Mouse (Mus musculus) urinary bladder, adult 18-20 months (tissue): ENCODE results near the gene Tmem178b.

Source experiments
- DNase-seq, 2 experiments: peaks; one replicate each; pipeline ENCODE4 v3.0.0; 2022; ENCODE audit warnings: low spot score in 2 of 2, mixed read lengths in 2 of 2

Tmem178b gene

DNA sequence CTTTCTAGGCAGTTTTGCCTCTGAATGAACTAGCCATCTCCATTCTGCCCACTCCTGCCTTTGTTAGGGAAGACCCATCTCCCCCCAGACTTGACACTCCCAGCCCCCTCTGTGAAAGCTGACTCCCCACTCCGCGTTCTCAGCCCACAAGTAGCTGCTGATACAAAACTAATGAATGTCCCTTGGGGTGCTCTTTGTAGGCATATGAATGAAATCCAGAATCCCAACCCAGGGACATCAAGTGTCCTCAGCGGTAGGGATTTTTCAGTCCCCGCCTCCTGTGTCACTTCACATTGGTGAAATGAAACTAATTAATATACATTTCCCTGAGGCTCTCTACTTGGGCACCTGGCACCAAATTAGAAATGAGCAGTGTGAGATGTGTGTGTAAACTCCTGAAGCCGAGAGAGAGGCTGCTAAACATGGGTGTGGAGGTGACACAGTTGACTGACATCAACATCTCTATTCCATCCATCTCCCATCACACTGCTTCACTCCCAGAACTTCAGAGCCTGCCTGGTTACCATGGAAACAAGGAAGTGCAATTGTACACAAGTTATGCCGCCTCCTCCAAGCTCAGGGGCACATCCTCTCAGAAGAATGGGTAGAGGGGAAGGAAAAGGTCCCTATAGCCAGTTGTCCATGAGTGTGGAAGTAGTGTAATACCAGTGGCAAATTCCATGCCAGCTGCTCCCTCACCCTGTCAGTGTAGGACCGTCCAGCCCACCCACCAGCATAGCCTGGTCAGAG lies 142.8 kb downstream of the Tmem178b start:
- DNase-seq, result no peak

DNA sequence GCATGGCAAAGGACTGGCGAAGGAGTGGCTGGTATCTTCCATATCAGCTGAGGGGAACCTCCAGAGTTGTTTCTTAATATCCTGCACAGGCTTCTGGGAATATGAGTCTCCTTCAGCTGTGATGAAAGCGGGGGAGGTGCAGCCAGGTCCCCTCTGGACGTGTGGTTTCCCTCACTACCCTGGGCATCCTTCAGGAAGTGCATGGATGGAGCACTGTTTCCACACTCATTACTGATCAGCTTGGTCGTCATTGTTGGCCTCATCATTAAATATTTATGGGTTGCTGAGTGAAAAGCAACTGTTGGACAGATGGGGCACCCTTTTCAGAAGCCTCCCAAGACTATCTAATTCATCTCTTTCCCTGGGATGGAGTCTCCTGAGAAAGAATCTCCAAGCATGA lies 146.3 kb downstream of the Tmem178b start:
- DNase-seq, result no peak

DNA sequence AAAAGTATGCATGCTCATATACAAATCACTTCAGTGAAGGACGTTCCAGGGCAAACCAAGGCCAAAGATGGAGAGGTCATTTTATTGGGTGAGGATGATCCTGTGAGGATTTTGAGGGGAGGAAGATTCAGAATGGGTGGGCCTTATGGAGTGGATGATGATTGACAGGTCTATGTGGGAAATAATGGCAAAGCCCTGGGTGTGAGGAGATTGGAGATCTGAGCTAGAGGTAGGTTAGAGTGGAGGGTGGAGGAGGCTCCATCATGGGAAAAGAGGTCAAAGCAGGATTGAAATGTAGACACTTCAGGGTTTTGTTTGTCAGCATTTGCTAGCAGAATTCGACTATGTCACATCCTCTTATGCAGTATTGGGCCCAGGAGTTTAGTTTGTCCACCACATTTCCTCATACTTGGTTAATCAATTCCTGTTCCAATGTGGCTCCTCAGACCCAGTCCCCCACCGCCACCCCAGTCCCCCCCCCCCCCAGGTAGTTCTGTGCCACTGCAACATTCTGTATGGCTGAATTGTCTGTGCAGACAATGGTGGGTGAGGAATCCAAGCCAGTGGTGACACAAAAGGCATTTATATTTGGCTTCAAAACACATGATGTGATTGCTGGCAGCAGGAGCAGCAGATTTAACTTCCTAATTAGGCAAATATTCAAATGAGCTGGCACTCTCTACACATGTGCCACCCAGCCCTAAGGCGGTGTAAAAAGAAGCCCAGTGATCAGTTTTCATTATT lies 150.7 kb downstream of the Tmem178b start:
- DNase-seq, result no peak

DNA sequence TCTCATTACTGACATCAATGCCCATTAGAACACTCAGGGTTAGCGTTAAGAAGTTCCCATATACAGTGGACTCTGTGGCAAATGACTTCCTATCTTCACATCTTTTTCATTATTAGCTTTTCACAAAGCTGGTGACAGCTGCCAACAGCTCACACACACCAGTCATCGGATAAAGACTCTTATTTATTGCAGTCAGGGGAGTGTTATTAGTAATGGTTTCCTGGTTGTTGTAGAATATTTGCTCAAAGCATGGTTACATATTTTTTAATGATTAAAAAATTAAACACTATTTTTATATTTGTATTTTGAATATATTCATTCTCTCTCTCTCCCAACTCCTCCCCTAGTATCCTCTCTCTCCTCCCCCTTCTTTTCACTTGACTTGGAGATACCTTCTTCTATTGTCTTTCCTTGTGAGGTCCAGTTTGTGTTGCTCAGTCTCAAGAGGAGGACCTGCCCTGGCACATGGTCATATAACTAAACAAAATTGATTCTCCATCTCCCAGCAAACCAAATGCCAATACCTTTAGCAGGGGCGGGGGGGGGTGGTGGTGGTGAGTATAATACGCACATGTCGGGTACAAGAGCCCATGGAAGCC lies 151.4 kb downstream of the Tmem178b start:
- DNase-seq, result no peak

DNA sequence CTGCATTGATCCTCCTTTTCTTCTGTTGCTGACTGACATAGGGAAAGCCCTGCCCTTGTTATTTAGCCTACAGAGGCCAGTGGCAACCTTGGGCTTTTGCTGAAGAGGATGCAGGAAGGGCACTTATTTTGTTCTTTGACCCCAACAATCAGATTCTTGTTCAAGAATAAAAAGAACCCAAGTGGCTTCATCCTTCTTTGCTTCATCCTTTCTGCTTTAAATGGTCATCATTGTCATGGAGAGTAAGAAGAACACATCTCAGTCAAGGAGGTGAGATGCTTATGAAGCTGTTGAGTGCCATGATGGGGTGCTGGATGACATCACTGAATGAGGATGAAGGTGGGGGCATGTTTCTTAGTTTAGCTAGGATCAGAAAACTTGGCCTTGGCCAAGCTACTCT lies 159.8 kb downstream of the Tmem178b start:
- no peak for DNase-seq

DNA sequence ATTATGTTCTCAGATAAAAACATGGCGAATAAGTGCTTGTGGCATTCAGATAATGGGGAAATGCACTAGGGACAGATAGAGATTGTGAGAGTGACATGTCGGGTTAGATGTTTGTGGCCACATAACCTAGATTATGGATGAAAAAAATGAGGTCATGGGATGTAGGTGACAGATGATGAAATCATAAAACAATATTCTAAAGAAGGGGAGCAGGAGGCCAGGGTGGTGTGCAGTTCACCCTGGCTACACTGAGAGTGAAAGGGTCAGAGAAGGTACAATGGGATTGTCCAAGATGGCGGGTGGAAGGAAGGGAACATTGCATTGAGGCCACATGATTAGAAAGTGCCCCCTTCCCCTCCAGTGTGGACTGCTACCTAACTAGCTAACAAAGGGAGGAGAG lies 160.9 kb downstream of the Tmem178b start:
- DNase-seq, result no peak

DNA sequence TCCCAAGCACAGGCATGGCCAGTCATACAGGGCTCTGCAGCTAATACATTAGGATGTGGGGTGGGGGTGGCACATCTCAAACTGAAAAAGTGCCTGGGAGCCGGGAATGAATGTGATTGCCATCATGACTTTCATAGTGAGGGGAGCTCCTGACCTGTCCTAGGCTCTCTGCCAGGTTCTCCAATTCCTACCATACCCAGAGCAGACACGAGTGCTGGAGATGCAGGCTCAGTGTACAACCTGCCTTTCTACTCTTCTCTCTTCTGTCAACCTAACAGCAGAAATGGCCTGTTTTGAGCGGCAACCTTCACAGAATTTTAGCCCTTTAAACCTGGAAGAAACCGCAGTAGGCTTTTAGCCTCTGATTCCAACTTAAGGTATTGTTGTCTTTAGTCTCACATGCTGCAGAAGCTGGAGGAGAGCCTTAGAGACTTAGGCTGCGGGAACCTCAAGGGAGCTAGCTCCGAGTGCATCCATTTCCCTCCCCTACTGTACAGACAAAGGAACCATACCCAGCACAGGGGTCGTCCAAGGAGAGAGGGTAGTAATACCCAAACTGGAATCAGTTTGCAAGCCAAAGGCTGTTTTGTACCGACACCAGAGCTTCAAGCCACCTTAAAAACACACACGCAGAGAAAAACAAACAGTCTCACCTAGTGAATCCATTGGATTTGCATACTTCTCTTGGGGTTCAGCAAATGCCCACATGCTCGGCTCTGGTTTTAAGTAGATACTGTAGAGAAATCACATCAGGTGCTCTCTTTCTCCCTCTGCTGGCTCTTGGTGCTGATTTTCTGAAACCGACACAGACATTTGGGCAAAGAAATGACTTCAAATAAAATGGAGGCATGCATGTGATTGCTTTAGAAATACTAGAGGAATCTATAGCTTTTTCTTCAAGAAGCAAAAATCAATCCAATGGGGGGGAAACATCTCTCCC lies 176.2 kb downstream of the Tmem178b start:
- DNase-seq, result no peak

DNA sequence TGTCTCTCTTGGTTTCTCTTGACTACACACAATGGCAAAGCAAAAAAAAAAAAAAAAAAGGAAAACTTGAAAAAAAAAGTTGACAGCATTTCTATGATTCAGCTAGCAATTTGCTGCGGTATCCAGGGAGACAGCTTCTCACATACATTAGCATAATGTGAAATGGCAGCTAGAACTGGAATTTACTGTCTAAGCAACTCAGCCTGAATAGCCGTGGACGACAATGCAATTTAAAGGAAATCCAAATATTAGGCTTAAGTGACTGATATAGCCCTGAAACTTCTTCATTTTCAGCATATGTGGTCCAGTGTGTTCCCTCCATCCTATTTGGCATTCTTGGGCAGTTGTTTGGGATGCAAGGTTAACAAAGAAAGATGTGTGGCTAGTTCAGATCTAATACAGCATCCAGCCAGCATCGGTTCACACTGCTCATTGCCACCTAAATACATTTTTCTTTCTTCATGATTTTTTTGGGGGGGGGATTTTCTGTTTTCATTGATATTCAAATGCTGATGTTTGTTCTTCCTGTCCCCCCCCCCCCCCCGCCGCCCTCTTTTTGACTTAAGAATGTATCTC lies 176.9 kb downstream of the Tmem178b start:
- DNase-seq, result no peak

DNA sequence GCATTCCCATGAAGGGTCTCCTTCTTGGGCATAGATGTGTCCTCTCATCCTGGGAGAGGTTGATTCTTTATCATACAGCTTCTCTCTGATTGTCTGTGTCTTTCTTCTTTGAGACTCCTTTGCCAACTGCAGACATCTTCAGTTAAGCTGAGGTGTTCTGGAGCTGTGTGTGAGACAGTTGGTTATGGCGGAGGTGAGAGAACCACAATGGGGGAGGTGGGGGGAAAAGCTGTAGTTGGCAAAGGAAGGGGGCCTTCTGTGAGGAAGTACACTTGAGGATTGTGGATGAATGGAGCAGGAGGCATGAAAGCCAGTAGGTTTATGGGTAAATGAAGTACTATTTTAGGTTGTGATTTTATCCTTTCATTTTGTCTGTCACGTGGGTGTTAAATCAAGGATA lies 178.6 kb downstream of the Tmem178b start:
- DNase-seq, result no peak

DNA sequence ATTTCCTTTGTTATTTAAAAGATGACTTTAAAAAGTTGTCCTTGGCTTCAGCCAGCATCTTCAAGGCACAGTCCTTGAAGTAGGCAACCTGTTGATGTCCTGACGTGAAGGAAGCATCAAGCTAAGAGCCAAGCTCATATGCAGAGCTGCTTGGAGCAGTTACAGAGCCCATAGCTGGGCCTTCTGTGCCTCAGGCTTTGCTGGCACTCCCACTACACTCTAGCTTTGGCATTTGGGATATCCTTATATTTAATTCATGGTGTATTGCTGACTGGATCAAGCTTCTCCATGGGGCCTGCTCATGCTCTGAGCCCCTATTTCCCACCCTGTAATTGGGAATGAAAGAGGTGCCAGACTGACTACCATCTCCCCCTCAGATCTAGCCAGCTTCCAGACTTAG lies 179.5 kb downstream of the Tmem178b start:
- DNase-seq, result no peak

DNA sequence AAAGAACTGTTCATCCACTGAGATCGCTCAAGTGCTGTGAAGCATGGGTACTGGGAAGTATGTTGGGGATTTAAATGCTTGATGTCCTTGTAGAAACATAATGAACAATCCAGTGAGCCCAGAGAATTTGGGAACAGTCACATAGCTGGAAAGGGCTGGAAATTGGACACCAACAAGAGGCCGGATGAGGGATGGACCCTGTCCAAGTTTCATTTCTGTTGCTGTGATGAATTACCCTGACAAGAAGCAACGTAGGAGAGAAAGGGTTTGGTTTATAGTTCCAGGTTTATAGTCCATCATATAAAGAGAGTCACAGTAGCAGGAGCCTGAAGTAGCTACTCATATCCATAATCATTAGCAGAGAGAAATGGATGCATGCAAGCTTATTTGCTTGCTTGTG lies 186.4 kb downstream of the Tmem178b start:
- no peak for DNase-seq

DNA sequence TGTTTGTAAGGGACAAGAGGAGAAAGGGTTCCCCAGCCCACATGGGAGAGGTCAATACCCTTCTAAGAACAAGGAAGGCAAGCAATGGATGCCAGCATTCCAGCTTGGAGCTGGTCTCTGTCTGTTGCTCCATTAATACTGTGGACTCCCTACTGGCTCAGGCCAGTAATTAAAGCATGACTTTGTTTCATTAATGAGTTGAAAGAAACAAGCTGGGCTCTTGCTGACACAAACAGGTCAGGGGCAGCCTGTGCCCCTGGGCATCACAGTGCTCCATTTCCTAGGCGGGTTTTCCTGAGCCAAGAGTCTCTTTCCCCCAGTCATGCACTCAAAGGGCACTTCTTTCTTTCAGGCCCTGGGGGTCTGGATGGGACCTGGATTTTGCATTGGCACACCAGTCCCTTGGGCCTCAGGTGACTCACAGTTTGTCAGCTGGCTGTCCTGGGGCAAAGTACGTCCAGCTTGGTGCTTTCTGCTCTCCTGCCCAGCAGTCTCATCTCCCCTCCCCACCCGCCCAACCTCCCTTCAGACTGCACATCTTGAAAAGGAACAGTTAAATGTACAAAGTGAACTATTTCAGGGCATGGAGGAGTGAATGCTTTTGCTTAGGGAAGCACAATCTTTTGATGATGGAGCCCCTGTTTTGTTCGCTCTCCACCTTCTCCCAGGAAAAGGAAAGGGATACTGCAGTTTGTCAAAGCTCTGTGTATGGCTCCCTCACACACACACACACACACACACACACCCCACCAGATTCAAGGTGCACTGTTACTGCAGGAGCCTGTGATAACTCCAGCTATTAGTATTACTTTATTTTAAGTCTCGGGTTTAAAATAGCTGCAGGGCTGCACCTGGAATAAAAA lies 188.5 kb downstream of the Tmem178b start:
- no peak for DNase-seq

DNA sequence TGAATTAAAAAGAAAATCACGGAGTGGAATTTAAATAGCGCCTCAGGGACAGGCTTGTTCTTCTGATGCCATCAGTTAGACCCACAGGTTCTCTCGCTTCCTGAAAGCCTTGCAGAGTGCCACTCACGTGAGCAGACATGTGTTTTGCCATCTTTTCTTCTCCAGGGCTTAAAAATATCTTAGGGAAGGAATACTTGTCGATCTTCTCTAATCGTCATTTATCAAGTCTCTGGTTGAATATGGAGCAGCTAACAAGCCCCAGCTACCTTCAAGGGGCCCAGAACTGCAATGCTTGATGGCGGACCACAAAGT lies 189.1 kb downstream of the Tmem178b start:
- DNase-seq, result no peak

DNA sequence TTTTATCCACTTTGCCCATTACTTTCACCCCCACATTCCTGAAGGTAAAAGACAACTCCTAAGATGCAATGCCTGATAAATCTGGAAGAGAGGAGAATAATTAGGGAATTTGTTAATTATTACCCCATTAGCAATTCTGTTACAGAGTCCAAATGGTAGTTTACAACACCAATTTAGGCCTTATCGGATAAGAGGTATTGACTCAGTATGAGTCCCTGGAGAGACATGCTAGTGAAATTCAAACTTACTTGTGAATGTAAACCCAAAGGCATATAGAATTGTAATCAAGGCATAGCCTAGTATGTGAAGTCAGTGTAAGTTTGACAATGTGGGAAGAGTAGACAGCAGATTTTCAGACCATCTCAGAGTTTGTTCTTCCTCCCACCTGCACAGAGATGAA lies 190.4 kb downstream of the Tmem178b start:
- no peak for DNase-seq

DNA sequence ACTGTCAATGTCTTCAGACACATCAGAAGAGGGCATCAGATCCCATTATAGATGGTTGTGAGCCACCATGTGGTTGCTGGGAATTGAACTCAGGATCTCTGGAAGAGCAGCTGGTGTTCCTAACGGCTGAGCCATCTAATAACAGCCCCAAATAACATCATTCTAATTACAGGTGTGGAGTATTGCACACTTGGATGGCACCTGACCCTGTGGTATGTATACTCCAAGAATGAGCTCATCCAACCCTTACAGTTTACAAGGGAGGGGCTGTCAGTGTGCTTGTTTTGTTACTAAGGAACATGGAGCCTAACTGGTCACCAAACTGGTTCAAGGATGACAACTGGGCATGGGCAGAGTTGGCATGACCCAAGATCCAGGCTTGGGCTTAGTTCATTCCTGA lies 190.8 kb downstream of the Tmem178b start:
- DNase-seq, result no peak

DNA sequence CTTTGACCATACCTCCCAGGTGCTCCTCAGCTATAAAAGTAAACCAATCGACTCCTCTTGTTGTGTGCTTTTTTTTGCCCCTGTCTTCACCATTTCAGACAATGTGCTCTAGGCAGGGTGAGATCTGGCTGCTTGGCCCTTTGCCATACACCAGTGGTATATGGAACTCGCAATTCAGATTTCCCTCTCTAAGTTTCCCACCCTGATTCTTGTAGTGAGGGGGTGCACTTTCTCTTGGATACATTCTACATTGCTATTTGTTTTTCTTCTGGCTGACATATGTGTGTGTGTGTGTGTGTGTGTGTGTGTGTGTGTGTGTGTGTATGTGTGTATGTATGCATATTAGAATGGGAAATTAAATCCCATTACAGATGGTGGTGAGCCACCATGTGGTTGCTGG lies 191.3 kb downstream of the Tmem178b start:
- no peak for DNase-seq

DNA sequence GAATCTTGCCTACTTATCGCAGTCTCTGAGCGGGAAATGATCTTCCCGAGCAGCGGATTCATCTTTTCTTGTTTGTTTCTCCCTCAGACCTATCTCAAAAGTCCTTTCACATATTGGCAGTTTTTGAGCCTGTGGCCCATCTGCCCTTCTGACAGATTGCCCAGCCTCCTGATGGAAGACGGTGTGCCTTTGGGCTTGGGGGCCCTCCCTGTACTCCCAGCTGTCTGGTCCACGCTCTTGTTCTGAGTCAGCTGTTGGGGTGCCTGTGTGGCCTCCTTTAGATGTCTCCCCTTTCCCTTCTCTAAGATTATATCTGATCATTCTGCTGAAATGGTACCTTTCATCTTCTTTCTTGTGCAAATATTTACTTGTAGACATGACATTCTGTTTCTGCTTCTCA lies 195.4 kb downstream of the Tmem178b start:
- DNase-seq, result no peak

DNA sequence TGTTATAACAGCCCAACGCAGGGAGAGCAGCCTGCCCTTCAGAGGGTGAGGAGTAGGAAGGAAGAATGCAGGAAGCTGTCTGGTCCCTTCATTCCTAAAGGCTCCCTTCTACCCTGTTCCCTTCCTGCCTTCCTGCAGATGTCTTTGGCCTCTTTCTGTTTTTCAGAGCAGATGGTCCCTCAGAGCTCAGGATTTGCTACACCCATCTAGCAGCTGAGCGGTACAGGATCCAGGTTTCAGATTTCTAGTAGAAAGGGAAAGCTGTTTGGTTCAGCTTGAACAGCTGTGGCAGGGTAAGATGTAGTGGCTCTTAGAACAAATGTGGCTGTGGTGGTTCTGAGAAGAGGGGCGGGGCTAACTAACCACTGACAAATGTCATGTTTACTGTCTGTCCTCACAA lies 197.9 kb downstream of the Tmem178b start:
- no peak for DNase-seq

DNA sequence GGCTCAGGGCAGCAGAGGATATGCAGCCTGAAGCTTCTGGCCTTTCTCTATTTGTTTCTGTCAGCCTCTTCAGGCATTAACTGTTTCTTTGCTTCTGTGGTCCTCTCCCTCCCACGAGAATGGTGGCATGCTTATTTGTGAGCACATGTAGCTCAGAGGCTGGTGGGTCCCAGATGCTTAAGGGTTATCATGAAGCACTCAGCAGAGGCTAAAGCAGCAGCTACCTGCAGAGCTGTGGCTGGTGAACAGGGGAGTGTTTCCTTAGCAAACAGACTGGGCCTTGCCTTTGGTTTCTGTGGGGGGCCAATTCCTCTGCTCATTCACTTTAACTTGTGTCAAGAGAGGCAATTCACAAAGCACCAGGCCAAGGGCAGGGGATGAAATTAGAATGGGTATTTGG lies 203.0 kb downstream of the Tmem178b start:
- no peak for DNase-seq

DNA sequence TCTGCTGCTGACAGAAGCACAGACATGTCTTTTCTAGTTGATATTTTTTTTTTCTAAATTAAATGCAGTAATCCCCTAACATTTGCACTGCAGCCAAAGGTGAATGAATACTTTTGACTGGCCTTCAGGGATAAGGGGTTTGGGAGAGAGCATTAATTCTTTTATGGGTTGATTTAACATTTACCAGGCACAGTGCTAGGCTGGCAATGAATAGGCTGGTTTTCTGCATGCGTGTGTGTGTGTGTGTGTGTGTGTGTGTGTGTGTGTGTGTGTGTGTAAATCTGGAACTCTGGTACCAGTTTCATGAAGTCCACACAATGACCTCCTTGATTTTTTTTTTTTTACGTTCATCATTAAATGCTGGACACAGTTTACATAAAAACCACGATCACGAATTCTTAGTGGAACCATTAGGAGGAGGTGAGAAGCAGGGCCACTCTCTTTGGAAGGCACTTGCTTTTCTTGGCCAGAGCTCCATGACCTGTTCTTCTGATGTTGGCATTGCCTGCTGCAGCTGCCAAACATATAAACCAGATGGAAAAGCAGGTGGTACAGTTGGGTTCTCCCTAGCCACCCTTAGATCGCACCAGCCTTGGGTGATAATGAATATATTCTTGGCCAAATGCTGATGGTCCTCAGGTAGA lies 203.7 kb downstream of the Tmem178b start:
- DNase-seq, result no peak
